Mouse (Mus musculus) lung, embryonic 16.5 days (tissue): ENCODE measurements around the gene Stk38. TPM values are rescaled to one million over a fixed set of nuclear protein-coding genes. Genes with fewer than 3 reads are reported as not detected.

Source experiments
- ATAC-seq: fragments of 200-750 bp; cut with Nextera tagmentation; 2 replicates; pipeline ENCODE4 v1.8.0; 2017; ENCODE audit warnings: low read depth, mild to moderate bottlenecking, moderate library complexity
- H3K27ac ChIP-seq: fragments of 300-500 bp; sonication (generic); 2 replicates; pipeline ENCODE4 v1.5.1; 2014; ENCODE audit warnings: mild to moderate bottlenecking, control low read depth, low read length
- H3K27me3 ChIP-seq: fragments of 300-500 bp; sonication (generic); 2 replicates; pipeline ENCODE4 v1.6.1; 2014; ENCODE audit warnings: low read depth, low read length, mixed read lengths; ENCODE audit not compliant: control insufficient read depth, insufficient read depth
- H3K36me3 ChIP-seq: fragments of 300-500 bp; sonication (generic); 2 replicates; pipeline ENCODE4 v1.6.1; 2014; ENCODE audit warnings: low read length; ENCODE audit not compliant: control insufficient read depth, insufficient read depth
- H3K4me1 ChIP-seq: fragments of 300-500 bp; sonication (generic); replicated peaks from 2 replicates; pipeline ENCODE4 v1.6.1; 2014; ENCODE audit warnings: low read length, mixed read lengths; ENCODE audit not compliant: control insufficient read depth, insufficient read depth
- H3K4me2 ChIP-seq: fragments of 300-500 bp; sonication (generic); 2 replicates; pipeline ENCODE4 v1.6.1; 2014; ENCODE audit warnings: low read depth, low read length, control low read depth
- H3K4me3 ChIP-seq: fragments of 300-500 bp; sonication (generic); 2 replicates; pipeline ENCODE4 v1.5.1; 2014; ENCODE audit warnings: mild to moderate bottlenecking, low read length, control low read depth
- H3K9ac ChIP-seq: fragments of 300-500 bp; sonication (generic); 2 replicates; pipeline ENCODE4 v1.6.1; 2014; ENCODE audit warnings: low read length, control low read depth
- H3K9me3 ChIP-seq: fragments of 300-500 bp; sonication (generic); 2 replicates; pipeline ENCODE4 v1.6.1; 2016; ENCODE audit warnings: low read length; ENCODE audit not compliant: control insufficient read depth
- WGBS: fragments of 180-500 bp; shearing (Covaris S2); extraction: QIAGEN DNeasy Blood & Tissue Kit; methylation state at CpG from one replicate; pipeline ENCODE4 v1.1.7; 2014; 5-methylcytosine and 5-hydroxymethylcytosine counted together
- polyA plus RNA-seq: library from polyadenylated mRNA; unstranded; fragments of >200 nt; fragmentation: Nextera tagmentation; extraction: Ambion mirVana; gene quantifications from 2 replicates; pipeline ENCODE4 v1.2.1, GENCODE M21; 2015

The Stk38 gene
- polyA plus RNA-seq, 1 experiment from 2014 or later: 103 TPM

- H3K27me3 ChIP-seq: no peaks in the 10 kb centered on the region
- 79% methylated on average over 10 of the region's 11 CpGs for WGBS
- no peak overlapping the region for H3K9ac ChIP-seq
- H3K27ac ChIP-seq: no peak overlapping the region
- H3K4me2 ChIP-seq: no peak overlapping the region
- no peak for ATAC-seq
- H3K4me3 ChIP-seq: no peak overlapping the region
- no peaks in the 10 kb centered on the region for H3K36me3 ChIP-seq
- no peaks in the 10 kb centered on the region for H3K4me1 ChIP-seq
- H3K9me3 ChIP-seq: no peaks in the 10 kb centered on the region; the same call in 1 of the 2 replicates
Measured at GRCm38 (mm10) chr17:28942101-28942500, 65.7 kb downstream of the Stk38 start.

GRCm38 (mm10) chr17:28940776-28941555, 66.8 kb downstream of the Stk38 start:
- no peak overlapping the region for H3K9ac ChIP-seq
- no peak overlapping the region for H3K4me3 ChIP-seq
- no peak overlapping the region for H3K27ac ChIP-seq
- no peak for ATAC-seq
- H3K4me2 ChIP-seq: no peak overlapping the region
- no peaks in the 10 kb centered on the region for H3K27me3 ChIP-seq
- no peaks in the 10 kb centered on the region for H3K9me3 ChIP-seq
- no peaks in the 10 kb centered on the region for H3K4me1 ChIP-seq
- no peaks in the 10 kb centered on the region for H3K36me3 ChIP-seq
- 89% methylated on average over 25 of the region's 25 CpGs for WGBS

- no peaks in the 10 kb centered on the region for H3K27me3 ChIP-seq
- no peaks in the 10 kb centered on the region; the same call in 1 of the 2 replicates for H3K4me1 ChIP-seq
- H3K36me3 ChIP-seq: no peaks in the 10 kb centered on the region
- no peaks in the 10 kb centered on the region for H3K9me3 ChIP-seq
- WGBS: 76% methylated on average over 10 of the region's 10 CpGs
- H3K9ac ChIP-seq: no peak overlapping the region
- no peak overlapping the region for H3K4me2 ChIP-seq
- no peak for ATAC-seq
- H3K27ac ChIP-seq: no peak overlapping the region
- H3K4me3 ChIP-seq: no peak overlapping the region
Measured at GRCm38 (mm10) chr17:28936622-28937345, 71.0 kb downstream of the Stk38 start.

GRCm38 (mm10) chr17:28936133-28936532, 71.7 kb downstream of the Stk38 start:
- ATAC-seq: no peak
- 79% methylated on average over 7 of the region's 7 CpGs for WGBS
- no peaks in the 10 kb centered on the region for H3K27me3 ChIP-seq
- H3K9ac ChIP-seq: no peak overlapping the region
- no peak overlapping the region for H3K4me3 ChIP-seq
- no peaks in the 10 kb centered on the region for H3K36me3 ChIP-seq
- peaks cover 4% of the 10 kb centered on the region; the same call in 1 of the 2 replicates for H3K4me1 ChIP-seq
- no peak overlapping the region for H3K4me2 ChIP-seq
- H3K27ac ChIP-seq: no peak overlapping the region
- H3K9me3 ChIP-seq: no peaks in the 10 kb centered on the region

- Histone ChIP-seq H3K9ac (no peak overlapping the region), H3K4me2 (no peak overlapping the region), H3K4me3 (no peak overlapping the region), H3K27me3 (no peaks in the 10 kb centered on the region), H3K36me3 (no peaks in the 10 kb centered on the region), H3K4me1 (peaks cover 16% of the 10 kb centered on the region), H3K9me3 (no peaks in the 10 kb centered on the region), H3K27ac (no peak overlapping the region)
- 66% methylated on average over 19 of the region's 19 CpGs for WGBS
- no peak for ATAC-seq
Measured at GRCm38 (mm10) chr17:28934120-28934916, 73.5 kb downstream of the Stk38 start.

- Histone ChIP-seq H3K36me3 (no peaks in the 10 kb centered on the region), H3K9me3 (no peaks in the 10 kb centered on the region), H3K4me3 (no peak overlapping the region), H3K4me1 (peaks cover 16% of the 10 kb centered on the region), H3K9ac (no peak overlapping the region), H3K27ac (no peak overlapping the region), H3K27me3 (no peaks in the 10 kb centered on the region), H3K4me2 (no peak overlapping the region)
- WGBS: 72% methylated on average over 4 of the region's 4 CpGs
- no peak for ATAC-seq
Measured at GRCm38 (mm10) chr17:28932274-28932673, 75.5 kb downstream of the Stk38 start.

- Histone ChIP-seq H3K9me3 (no peaks in the 10 kb centered on the region), H3K4me1 (peaks cover 16% of the 10 kb centered on the region), H3K27me3 (no peaks in the 10 kb centered on the region), H3K27ac (peak overlapping the region; percentile 90), H3K9ac (no peak overlapping the region), H3K4me3 (no peak overlapping the region), H3K4me2 (no peak overlapping the region), H3K36me3 (no peaks in the 10 kb centered on the region)
- no peak for ATAC-seq
- 81% methylated on average over 18 of the region's 18 CpGs for WGBS
Measured at GRCm38 (mm10) chr17:28931436-28932211, 76.2 kb downstream of the Stk38 start.

- Histone ChIP-seq H3K27ac (peak overlapping the region; percentile 90), H3K4me2 (peak overlapping the region; percentile 46), H3K9me3 (no peaks in the 10 kb centered on the region), H3K4me1 (peaks cover 16% of the 10 kb centered on the region), H3K4me3 (peak overlapping the region; percentile 15; the same call in 1 of the 2 replicates), H3K9ac (peak overlapping the region; percentile 34), H3K36me3 (no peaks in the 10 kb centered on the region), H3K27me3 (no peaks in the 10 kb centered on the region)
- peak; percentile 94 for ATAC-seq
- WGBS: 1% methylated on average over 14 of the region's 14 CpGs
Measured at GRCm38 (mm10) chr17:28930392-28931074, 77.3 kb downstream of the Stk38 start.
